Mouse (Mus musculus): ENCODE results near the gene Zfand6.

DNA sequence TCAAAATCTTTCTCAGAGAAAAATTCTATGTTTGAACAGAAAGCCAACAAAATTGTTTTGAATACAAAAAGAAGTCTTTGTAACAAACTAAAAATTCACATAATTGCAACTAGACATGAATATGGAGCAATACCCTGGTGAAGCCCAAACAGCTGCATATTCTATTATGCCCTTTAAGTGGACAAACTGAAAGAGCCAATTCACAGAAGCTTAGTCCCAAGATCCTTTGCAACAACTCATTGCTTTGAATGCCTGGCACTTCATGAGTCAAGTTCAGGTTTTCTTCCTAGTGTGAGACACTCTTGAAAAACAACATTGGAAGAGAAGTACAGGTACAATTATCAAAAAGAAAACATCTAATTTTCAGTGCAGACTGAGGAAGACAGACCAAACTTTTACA, 8.8 kb downstream of the Zfand6 start:
- TF ChIP-seq EP300 (IDR thresholded peaks at IDR 0.05; ENCODE audit: insufficient read depth, low read depth, low read length): no peak
- TF ChIP-seq POLR2A (IDR thresholded peaks at IDR 0.05; ENCODE audit: insufficient read depth, low read length): no peak
